Mouse (Mus musculus) gonadal fat pad, adult 2 months (tissue): ENCODE measurements around the gene Ip6k2. TPM values are rescaled to one million over a fixed set of nuclear protein-coding genes. Genes with fewer than 3 reads are reported as not detected.

Experiments used
- polyA plus RNA-seq: library from polyadenylated mRNA; depleted of rRNA; stranded (reverse); fragments of >200 nt; gene quantifications from 2 replicates; pipeline ENCODE4 v1.2.3, GENCODE M21; 2012; rRNA removed

Gene Ip6k2
- polyA plus RNA-seq, 1 experiment, result 261 TPM

Other genes with a start within 250 kb of the Ip6k2 start
- gene Impdh2, start 223.5 kb upstream of the Ip6k2 start, polyA plus RNA-seq, result 79.5 and 90.1 TPM in 2 replicates
- gene Ndufaf3, start 216.4 kb upstream of the Ip6k2 start, polyA plus RNA-seq, result 49.3 and 63.1 TPM in 2 replicates
- 197 and 214 TPM in 2 replicates for gene Dalrd3, start 213.9 kb upstream of the Ip6k2 start, polyA plus RNA-seq
- gene Wdr6, start 205.1 kb upstream of the Ip6k2 start, polyA plus RNA-seq, result 48.1 and 59.1 TPM in 2 replicates
- 9.5 and 11.4 TPM in 2 replicates for gene P4htm, start 186.1 kb upstream of the Ip6k2 start, polyA plus RNA-seq
- gene Arih2, start 134.4 kb upstream of the Ip6k2 start, polyA plus RNA-seq, result 40.2 and 44.6 TPM in 2 replicates
- 29.2 and 30.0 TPM in 2 replicates for gene Slc25a20, start 121.7 kb upstream of the Ip6k2 start, polyA plus RNA-seq
- gene Prkar2a, start 94.5 kb upstream of the Ip6k2 start, polyA plus RNA-seq, result 18.3 and 18.9 TPM in 2 replicates
- 43.0 and 46.4 TPM in 2 replicates for gene Nckipsd, start 24.6 kb downstream of the Ip6k2 start, polyA plus RNA-seq
- 1.0 and 1.1 TPM in 2 replicates for gene Celsr3, start 42.5 kb downstream of the Ip6k2 start, polyA plus RNA-seq
- 10.7 and 17.5 TPM in 2 replicates for gene Slc26a6, start 69.5 kb downstream of the Ip6k2 start, polyA plus RNA-seq
- gene Tmem89, start 130.8 kb downstream of the Ip6k2 start, polyA plus RNA-seq, result 0.69 and 0.98 TPM in 2 replicates
- 396 and 468 TPM in 2 replicates for gene Uqcrc1, start 152.8 kb downstream of the Ip6k2 start, polyA plus RNA-seq
- 17.9 and 18.8 TPM in 2 replicates for gene Col7a1, start 169.8 kb downstream of the Ip6k2 start, polyA plus RNA-seq
- gene Ucn2, start 202.2 kb downstream of the Ip6k2 start, polyA plus RNA-seq, result 2.1 and 3.0 TPM in 2 replicates
- 43.8 and 48.3 TPM in 2 replicates for gene Pfkfb4, start 208.0 kb downstream of the Ip6k2 start, polyA plus RNA-seq